Mouse (Mus musculus): ENCODE results near the gene Gm49384. TPM values are rescaled to one million over a fixed set of nuclear protein-coding genes. Genes with fewer than 3 reads are reported as not detected.
A peak's percentile ranks its signal among the peaks of the same experiment; 100 is the strongest.

Gene Gm49384
- polyA plus RNA-seq (2015; fragmentation: Nextera tagmentation; extraction: Ambion mirVana), result 15.3 and 17.0 TPM in 2 replicates

DNA sequence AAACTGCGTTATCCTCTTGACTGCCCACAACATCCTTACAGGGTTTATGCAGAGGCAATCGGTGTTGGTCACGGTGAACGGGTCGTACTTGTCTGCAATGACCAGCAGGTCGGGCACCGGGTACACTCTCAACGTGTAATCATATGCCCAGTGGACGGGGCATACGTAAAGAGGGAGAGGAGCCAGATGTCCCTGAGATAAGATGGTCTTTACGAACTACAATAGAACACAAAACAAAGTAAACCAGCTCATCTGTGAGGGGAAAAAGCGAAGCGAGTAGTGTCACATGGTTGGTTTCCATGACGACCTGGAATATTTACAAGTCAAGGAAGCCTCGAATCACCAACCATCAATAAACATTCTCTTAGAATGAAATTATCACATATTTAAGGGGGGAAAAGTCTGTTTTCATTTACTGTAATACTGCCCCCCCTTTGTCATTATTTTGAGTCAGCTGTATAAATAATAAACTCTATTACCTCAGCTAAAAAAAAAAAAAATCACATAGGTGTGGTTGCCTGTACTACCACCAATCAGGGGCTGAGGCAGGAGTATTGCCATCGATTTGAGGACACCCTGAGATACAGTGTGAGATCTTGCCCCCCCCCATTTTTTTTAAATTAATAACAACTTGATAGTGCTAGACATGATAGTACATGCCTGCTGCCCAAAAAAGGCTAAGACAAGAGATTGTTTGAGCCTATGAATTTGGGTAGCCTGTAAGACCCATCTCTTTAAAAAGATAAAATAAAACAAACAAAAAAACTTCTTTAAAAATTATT, at the start of gene Gm49384:
Gene Gm49384, minus strand, starts transcription at position 216 of the 782 bp plus-strand sequence.
- Histone ChIP-seq H3K27ac (ENCODE audit: low read length) (no peak within 1 kb of the TSS), H3K4me3 (ENCODE audit: low read depth, low read length) (no peak within 1 kb of the TSS), H3K9ac (ENCODE audit: low read depth, low read length) (no peak within 1 kb of the TSS), H3K4me1 (ENCODE audit: control insufficient read depth, low read depth, low read length) (peaks cover under 1% of the 10 kb centered on the region), H3K9me3 (replicated peaks; ENCODE audit: control insufficient read depth, low read length) (no peaks in the 10 kb centered on the region), H3K27me3 (ENCODE audit: control insufficient read depth, insufficient read depth, low read depth, low read length) (no peaks in the 10 kb centered on the region), H3K36me3 (ENCODE audit: control insufficient read depth, insufficient read depth) (peaks cover 30% of the 10 kb centered on the region), H3K4me2 (ENCODE audit: low read depth, low read length) (no peak within 1 kb of the TSS)
- 83% methylated on average over 16 of the region's 16 CpGs for WGBS (ENCODE audit: insufficient replicate concordance)
- ATAC-seq (ENCODE audit: low read depth), result no peak

GRCm38 (mm10) chr12:69253806-69254205, 49.7 kb upstream of the Gm49384 start:
- no peak for ATAC-seq (ENCODE audit: low read depth)
- peaks cover 3% of the 10 kb centered on the region; the same call in 1 of the 2 replicates for H3K4me1 ChIP-seq (ENCODE audit: control insufficient read depth, low read depth, low read length)
- H3K27me3 ChIP-seq (ENCODE audit: control insufficient read depth, insufficient read depth, low read depth, low read length), result no peaks in the 10 kb centered on the region
- H3K4me3 ChIP-seq (ENCODE audit: low read depth, low read length), result no peak overlapping the region
- no peaks in the 10 kb centered on the region for H3K36me3 ChIP-seq (ENCODE audit: control insufficient read depth, insufficient read depth)
- H3K9ac ChIP-seq (ENCODE audit: low read depth, low read length), result no peak overlapping the region
- no peak overlapping the region for H3K27ac ChIP-seq (ENCODE audit: low read length)
- H3K9me3 ChIP-seq (replicated peaks; ENCODE audit: control insufficient read depth, low read length), result no peaks in the 10 kb centered on the region
- no peak overlapping the region for H3K4me2 ChIP-seq (ENCODE audit: low read depth, low read length)
- 77% methylated on average over 1 of the region's 1 CpGs for WGBS (ENCODE audit: insufficient replicate concordance)

DNA sequence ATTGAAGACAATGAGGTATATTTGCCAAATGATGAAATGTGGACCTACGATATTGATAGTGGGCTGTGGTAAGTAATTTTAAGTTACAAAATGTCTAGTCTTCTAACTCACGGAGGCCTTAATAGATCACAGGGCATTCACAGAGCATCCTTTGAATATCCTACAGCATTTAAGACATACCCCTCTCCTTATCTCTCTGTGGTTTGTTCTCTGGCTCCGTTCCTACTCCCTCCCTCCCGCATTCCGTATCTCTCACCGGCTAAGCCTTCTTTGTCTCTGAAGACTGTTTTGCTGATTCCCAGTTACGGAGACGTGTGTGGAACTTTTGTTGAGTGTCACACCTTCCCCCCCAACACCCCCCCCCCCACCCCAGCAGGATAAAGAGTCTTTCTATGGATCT, 46.7 kb upstream of the Gm49384 start:
- no peak overlapping the region for H3K4me2 ChIP-seq (ENCODE audit: low read depth, low read length)
- peaks cover 3% of the 10 kb centered on the region; the same call in 1 of the 2 replicates for H3K4me1 ChIP-seq (ENCODE audit: control insufficient read depth, low read depth, low read length)
- no peak overlapping the region for H3K9ac ChIP-seq (ENCODE audit: low read depth, low read length)
- no peak overlapping the region for H3K27ac ChIP-seq (ENCODE audit: low read length)
- no peaks in the 10 kb centered on the region for H3K27me3 ChIP-seq (ENCODE audit: control insufficient read depth, insufficient read depth, low read depth, low read length)
- H3K9me3 ChIP-seq (replicated peaks; ENCODE audit: control insufficient read depth, low read length), result no peaks in the 10 kb centered on the region
- no peaks in the 10 kb centered on the region for H3K36me3 ChIP-seq (ENCODE audit: control insufficient read depth, insufficient read depth)
- no peak for ATAC-seq (ENCODE audit: low read depth)
- WGBS (ENCODE audit: insufficient replicate concordance), result 31% methylated on average over 8 of the region's 8 CpGs
- H3K4me3 ChIP-seq (ENCODE audit: low read depth, low read length), result no peak overlapping the region

DNA sequence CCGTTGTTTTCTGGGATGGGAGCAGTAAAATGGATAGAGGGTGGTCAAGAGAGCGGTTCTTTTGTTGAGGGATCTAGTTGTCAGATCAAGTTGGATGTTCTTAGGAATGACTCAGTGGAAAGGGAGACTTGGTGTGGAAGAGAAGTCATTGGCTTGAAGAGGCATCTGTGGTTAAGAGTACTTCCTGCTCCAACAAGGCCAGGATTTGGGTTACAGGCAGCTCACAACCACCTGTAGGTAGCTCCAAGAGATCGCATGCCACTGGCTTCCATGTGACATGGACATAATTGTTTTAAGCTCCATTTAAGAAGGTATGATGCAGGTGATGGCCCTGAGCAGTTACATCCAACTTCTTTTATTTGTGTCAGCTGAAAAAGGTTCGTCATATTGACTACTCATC, 45.7 kb upstream of the Gm49384 start:
- Histone ChIP-seq H3K9me3 (replicated peaks; ENCODE audit: control insufficient read depth, low read length) (no peaks in the 10 kb centered on the region), H3K27ac (ENCODE audit: low read length) (no peak overlapping the region), H3K9ac (ENCODE audit: low read depth, low read length) (no peak overlapping the region), H3K27me3 (ENCODE audit: control insufficient read depth, insufficient read depth, low read depth, low read length) (no peaks in the 10 kb centered on the region), H3K4me2 (ENCODE audit: low read depth, low read length) (no peak overlapping the region), H3K4me1 (ENCODE audit: control insufficient read depth, low read depth, low read length) (peaks cover 3% of the 10 kb centered on the region; the same call in 1 of the 2 replicates), H3K4me3 (ENCODE audit: low read depth, low read length) (no peak overlapping the region), H3K36me3 (ENCODE audit: control insufficient read depth, insufficient read depth) (no peaks in the 10 kb centered on the region)
- 72% methylated on average over 4 of the region's 4 CpGs for WGBS (ENCODE audit: insufficient replicate concordance)
- no peak for ATAC-seq (ENCODE audit: low read depth)

GRCm38 (mm10) chr12:69241771-69242431, 37.8 kb upstream of the Gm49384 start:
- Histone ChIP-seq H3K4me2 (ENCODE audit: low read depth, low read length) (peak overlapping the region; percentile 93), H3K36me3 (ENCODE audit: control insufficient read depth, insufficient read depth) (no peaks in the 10 kb centered on the region), H3K4me3 (ENCODE audit: low read depth, low read length) (peak overlapping the region; percentile 73), H3K9me3 (replicated peaks; ENCODE audit: control insufficient read depth, low read length) (no peaks in the 10 kb centered on the region), H3K27ac (ENCODE audit: low read length) (no peak overlapping the region), H3K4me1 (ENCODE audit: control insufficient read depth, low read depth, low read length) (peaks cover 8% of the 10 kb centered on the region), H3K9ac (ENCODE audit: low read depth, low read length) (peak overlapping the region; percentile 75), H3K27me3 (ENCODE audit: control insufficient read depth, insufficient read depth, low read depth, low read length) (no peaks in the 10 kb centered on the region)
- ATAC-seq (ENCODE audit: low read depth), result peak; percentile 82
- 0% methylated on average over 60 of the region's 64 CpGs for WGBS (ENCODE audit: insufficient replicate concordance)

- peak overlapping the region; percentile 93 for H3K4me2 ChIP-seq (ENCODE audit: low read depth, low read length)
- H3K27ac ChIP-seq (ENCODE audit: low read length), result no peak overlapping the region
- no peaks in the 10 kb centered on the region for H3K9me3 ChIP-seq (replicated peaks; ENCODE audit: control insufficient read depth, low read length)
- H3K9ac ChIP-seq (ENCODE audit: low read depth, low read length), result peak overlapping the region; percentile 75
- H3K4me3 ChIP-seq (ENCODE audit: low read depth, low read length), result peak overlapping the region; percentile 73
- 2% methylated on average over 3 of the region's 3 CpGs for WGBS (ENCODE audit: insufficient replicate concordance)
- H3K4me1 ChIP-seq (ENCODE audit: control insufficient read depth, low read depth, low read length), result peaks cover 8% of the 10 kb centered on the region
- H3K27me3 ChIP-seq (ENCODE audit: control insufficient read depth, insufficient read depth, low read depth, low read length), result no peaks in the 10 kb centered on the region
- no peaks in the 10 kb centered on the region for H3K36me3 ChIP-seq (ENCODE audit: control insufficient read depth, insufficient read depth)
- ATAC-seq (ENCODE audit: low read depth), result no peak
Observed at GRCm38 (mm10) chr12:69241405-69241770, 37.3 kb upstream of the Gm49384 start.

DNA sequence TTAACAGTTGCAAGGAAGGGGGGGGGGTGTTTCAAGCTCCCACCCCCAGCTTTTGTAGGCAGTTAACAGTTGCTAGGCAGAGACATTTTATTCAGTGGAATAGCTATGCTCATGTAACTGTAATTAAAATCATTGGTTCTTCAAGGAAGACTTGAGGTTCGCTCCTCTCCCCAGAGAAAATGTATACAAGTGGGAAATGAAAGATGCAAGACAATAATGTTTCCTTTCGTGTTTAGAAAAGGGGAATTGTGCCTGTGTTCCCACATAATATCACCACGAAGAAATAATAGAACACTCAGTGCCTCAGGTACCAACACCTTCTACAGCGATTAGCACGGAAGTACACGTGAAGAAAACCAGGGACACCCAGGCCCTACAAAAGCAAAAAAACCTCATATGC, 36.8 kb upstream of the Gm49384 start, which contains the start of gene Klhdc1:
Gene Klhdc1, plus strand, starts transcription at position 301 of the 400 bp plus-strand sequence.
- Histone ChIP-seq H3K27me3 (ENCODE audit: control insufficient read depth, insufficient read depth, low read depth, low read length) (no peaks in the 10 kb centered on the region), H3K36me3 (ENCODE audit: control insufficient read depth, insufficient read depth) (no peaks in the 10 kb centered on the region), H3K4me2 (ENCODE audit: low read depth, low read length) (peak within 1 kb of the TSS; percentile 93), H3K27ac (ENCODE audit: low read length) (no peak within 1 kb of the TSS), H3K4me3 (ENCODE audit: low read depth, low read length) (peak within 1 kb of the TSS; percentile 73), H3K9ac (ENCODE audit: low read depth, low read length) (peak within 1 kb of the TSS; percentile 75), H3K9me3 (replicated peaks; ENCODE audit: control insufficient read depth, low read length) (no peaks in the 10 kb centered on the region), H3K4me1 (ENCODE audit: control insufficient read depth, low read depth, low read length) (peaks cover 8% of the 10 kb centered on the region)
- ATAC-seq (ENCODE audit: low read depth), result no peak
- WGBS (ENCODE audit: insufficient replicate concordance), result 50% methylated on average over 6 of the region's 6 CpGs

GRCm38 (mm10) chr12:69238284-69238683, 34.2 kb upstream of the Gm49384 start:
- WGBS (ENCODE audit: insufficient replicate concordance), result 35% methylated on average over 3 of the region's 3 CpGs
- Histone ChIP-seq H3K4me3 (ENCODE audit: low read depth, low read length) (no peak overlapping the region), H3K27ac (ENCODE audit: low read length) (no peak overlapping the region), H3K9me3 (replicated peaks; ENCODE audit: control insufficient read depth, low read length) (no peaks in the 10 kb centered on the region), H3K4me1 (ENCODE audit: control insufficient read depth, low read depth, low read length) (peaks cover 8% of the 10 kb centered on the region), H3K9ac (ENCODE audit: low read depth, low read length) (no peak overlapping the region), H3K36me3 (ENCODE audit: control insufficient read depth, insufficient read depth) (no peaks in the 10 kb centered on the region), H3K4me2 (ENCODE audit: low read depth, low read length) (no peak overlapping the region), H3K27me3 (ENCODE audit: control insufficient read depth, insufficient read depth, low read depth, low read length) (no peaks in the 10 kb centered on the region)
- ATAC-seq (ENCODE audit: low read depth), result no peak

GRCm38 (mm10) chr12:69235782-69236181, 31.7 kb upstream of the Gm49384 start:
- H3K4me1 ChIP-seq (ENCODE audit: control insufficient read depth, low read depth, low read length), result no peaks in the 10 kb centered on the region
- no peak overlapping the region for H3K4me2 ChIP-seq (ENCODE audit: low read depth, low read length)

More at GRCm38 (mm10) chr12:69235782-69236181, 31.7 kb upstream of the Gm49384 start:
- WGBS (ENCODE audit: insufficient replicate concordance), result 75% methylated on average over 6 of the region's 6 CpGs
- no peak overlapping the region for H3K27ac ChIP-seq (ENCODE audit: low read length)
- no peak for ATAC-seq (ENCODE audit: low read depth)
- no peak overlapping the region for H3K4me3 ChIP-seq (ENCODE audit: low read depth, low read length)
- no peaks in the 10 kb centered on the region for H3K36me3 ChIP-seq (ENCODE audit: control insufficient read depth, insufficient read depth)
- no peaks in the 10 kb centered on the region for H3K9me3 ChIP-seq (replicated peaks; ENCODE audit: control insufficient read depth, low read length)
- no peaks in the 10 kb centered on the region for H3K27me3 ChIP-seq (ENCODE audit: control insufficient read depth, insufficient read depth, low read depth, low read length)
- no peak overlapping the region for H3K9ac ChIP-seq (ENCODE audit: low read depth, low read length)

Data from liver, embryonic 16.5 days (tissue).